Mouse (Mus musculus): ENCODE measurements at regions not wholly inside any gene's neighbourhood (a gene's known extent, or its start where the extent isn't known, plus 50 kb on each side); places are given as distances from the start of the nearest gene placed in this dataset.

DNA sequence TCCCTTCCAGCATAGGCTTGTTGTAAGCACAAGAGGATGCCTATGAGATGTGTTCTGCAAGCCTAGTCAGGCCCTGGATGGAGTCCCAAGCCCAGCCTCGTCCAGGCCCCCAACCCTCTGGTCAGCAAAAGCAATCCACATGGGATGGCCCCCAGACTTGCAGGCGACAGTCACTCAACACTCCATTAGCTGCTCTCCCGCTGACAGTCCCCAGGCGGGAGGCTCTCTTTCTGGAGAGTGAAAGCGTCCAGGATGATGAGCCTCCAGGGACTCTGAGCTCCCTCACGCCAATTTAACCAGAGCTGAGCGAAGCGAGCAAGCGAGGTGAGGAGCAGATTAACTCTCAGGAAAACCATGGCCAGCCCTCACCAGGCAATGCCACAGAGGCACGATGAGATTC, 132.7 kb upstream of the 1600014C23Rik start:
- DNase-seq, result peak; percentile 56

GRCm38 (mm10) chr17:45865944-45866343, 132.3 kb upstream of the 1600014C23Rik start:
- DNase-seq, result no peak

GRCm38 (mm10) chr17:45863471-45864205, 130.0 kb upstream of the 1600014C23Rik start:
- no peak for DNase-seq

DNA sequence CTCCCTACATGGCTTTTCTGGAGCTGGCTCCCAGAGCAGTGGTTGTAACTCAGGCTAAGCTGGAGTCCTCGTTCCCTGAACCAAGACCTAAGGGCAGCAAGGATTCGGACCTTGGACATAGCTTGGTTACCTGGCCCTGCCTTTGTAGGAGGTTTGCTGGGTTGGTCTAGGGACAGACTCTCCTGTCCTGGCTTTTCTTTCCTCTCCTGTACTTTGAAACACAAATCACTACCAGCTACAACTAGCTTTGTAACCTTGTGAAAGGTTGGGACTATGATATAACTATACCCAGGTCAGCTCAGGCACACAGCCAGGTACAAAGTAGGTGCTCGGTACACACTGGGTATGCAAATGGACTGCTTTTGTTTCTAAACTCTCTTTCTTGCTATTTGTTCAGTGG, 129.4 kb upstream of the 1600014C23Rik start:
- DNase-seq, result no peak

DNA sequence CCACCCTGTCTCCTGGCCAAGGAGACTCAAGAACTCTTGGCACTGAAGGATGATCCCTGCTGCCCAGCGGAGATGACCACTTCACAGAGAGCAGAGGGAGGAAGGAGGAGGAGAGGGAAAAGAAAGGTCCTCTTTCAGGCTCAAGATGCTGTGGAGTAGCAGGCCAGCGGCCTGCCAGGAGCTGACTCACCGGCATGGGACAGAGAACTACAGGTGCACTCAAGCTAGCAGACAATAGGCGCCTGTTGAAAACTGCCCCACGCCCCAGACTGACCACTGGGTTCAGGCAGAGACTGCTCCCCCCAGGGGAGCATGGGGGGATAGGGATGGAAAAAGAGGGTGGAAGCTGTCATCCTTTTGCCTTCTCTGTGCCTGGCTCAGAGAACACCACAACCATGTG, 125.8 kb upstream of the 1600014C23Rik start:
- no peak for DNase-seq

- no peak for DNase-seq
These were observed 120.4 kb upstream of the 1600014C23Rik start for GRCm38 (mm10) chr17:45853931-45854653.

DNA sequence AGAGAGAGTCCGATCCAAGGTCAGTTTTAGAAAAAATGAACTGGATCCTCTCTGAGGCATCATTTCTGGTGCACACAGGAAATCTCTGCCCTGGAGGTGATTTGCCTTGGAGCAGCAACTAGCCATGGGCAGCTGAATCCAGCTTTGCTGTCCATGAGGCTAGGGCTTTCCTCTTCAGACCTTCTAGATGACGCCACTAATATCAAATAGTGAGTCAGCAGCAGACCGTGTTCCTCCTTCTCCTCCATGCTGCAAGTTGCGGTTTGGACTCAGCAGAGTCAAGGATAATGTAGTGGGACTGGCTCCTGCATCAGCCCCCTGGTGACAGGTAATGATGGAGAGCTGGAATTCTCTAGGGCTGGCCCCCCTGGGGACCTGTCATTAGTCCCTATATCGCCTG, 118.8 kb upstream of the 1600014C23Rik start:
- DNase-seq, result no peak

DNA sequence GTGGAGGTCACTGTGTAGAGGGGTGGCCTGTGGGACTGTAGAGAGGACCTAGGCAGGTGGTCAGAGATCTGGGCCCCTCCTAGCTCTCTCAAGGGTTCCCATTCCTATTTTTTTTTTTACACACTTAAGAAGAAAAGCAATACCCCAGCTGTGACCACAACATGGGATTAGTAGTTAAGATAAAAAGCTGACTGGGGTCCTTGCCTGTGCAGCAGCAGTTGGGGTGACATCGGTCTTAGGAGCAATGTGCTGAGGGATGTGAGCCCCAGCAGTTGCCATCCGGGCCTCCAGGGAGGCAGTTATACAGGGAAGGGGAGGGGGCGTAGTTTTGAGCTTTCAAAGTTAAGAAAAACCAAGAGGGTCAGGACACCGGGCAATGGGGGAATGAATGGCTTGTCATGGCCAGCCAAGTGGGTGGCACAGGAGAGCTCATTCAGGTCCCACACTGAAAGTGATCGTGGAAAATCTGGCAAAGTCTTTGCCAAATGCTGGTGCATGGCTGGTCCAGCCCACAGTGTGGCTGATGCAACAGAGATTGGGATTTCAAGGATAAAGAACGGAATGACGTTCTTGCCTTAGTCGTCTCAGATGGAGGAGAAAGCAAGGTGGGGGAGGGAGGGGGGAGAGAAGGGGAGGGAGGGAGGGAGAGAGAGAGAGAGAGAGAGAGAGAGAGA, 118.2 kb upstream of the 1600014C23Rik start:
- no peak for DNase-seq

GRCm38 (mm10) chr17:45850976-45851375, 117.3 kb upstream of the 1600014C23Rik start:
- DNase-seq, result no peak

DNA sequence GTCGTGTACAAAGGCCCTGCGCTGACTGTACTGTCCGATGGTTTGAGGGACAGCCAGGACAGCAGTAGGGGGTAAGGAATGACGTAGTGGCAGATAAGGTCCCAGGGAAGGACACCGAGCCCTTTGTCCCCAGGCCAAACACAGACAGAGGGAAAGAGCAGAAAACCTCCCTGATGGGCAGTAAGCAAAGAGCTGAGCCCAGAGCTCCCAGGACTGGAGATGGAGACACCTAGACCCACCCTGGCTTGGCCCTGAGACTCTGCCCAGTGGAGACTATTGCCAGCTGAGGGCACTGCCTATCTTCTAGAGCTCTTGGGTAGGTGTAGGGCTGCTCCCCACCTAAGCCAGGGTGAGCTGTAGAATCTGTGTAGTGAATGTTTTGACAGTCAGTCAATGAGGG, 116.5 kb upstream of the 1600014C23Rik start:
- DNase-seq, result no peak

GRCm38 (mm10) chr17:45848605-45849004, 115.0 kb upstream of the 1600014C23Rik start:
- peak; percentile 77 for DNase-seq

DNA sequence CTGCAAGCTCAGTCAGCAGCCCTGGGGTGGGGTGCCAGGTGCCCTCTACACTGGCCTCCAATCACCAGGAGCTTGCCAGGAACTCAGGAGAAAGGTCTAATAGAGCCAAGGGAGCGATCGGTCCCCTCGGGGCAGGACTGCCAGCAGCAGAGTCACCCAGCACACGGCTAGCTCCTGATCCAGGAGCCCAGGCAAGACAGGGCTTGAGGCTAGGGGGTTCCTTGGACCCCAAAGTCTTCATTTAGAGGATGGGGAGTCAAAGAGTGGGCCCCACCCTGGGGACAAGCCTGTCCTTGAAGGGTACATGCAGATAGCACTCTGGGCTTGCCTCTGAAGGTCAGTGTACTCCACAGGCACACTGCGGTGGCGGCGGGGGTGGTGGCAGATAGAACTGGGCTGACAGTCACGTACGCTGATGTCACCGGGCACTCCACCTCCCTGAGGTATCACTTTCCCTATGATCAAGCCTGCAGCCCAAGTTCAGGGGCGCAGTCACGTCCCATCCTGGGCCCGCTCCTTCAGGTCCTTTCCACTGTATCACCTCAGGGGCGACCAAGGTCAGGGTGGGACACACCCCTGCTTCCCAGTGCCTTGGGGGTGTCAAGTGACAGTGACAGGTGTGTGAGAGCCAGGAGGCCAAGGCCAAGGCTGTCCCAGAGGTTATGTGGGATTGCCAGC, 114.2 kb upstream of the 1600014C23Rik start:
- peak; percentile 79 for DNase-seq

GRCm38 (mm10) chr17:45845832-45846231, 112.2 kb upstream of the 1600014C23Rik start:
- DNase-seq, result no peak

DNA sequence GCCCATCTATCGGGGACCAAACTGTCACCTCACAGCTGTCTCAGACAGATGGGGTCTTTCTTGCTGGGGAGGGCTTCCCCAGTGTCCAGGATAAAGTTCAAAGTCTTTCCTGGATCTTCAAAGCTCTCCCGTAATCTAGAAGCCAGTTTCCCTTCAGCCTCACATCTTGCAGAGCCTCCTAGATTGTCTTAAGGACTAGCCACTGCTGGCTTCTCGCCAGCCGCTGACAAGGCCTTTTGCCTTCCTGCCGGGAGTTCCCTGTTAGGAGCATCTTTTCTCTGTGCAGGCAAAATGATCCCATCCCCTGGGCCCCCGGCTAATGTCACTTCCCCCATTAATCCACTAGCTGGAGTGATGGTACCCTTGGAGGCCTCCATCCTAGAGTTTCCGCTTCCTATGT, 103.1 kb upstream of the 1600014C23Rik start:
- DNase-seq, result no peak

- DNase-seq, result no peak
These were observed 102.6 kb upstream of the 1600014C23Rik start for GRCm38 (mm10) chr17:45836253-45836652.

- DNase-seq, result no peak
These were observed 101.0 kb upstream of the 1600014C23Rik start for GRCm38 (mm10) chr17:45834518-45835071.

DNA sequence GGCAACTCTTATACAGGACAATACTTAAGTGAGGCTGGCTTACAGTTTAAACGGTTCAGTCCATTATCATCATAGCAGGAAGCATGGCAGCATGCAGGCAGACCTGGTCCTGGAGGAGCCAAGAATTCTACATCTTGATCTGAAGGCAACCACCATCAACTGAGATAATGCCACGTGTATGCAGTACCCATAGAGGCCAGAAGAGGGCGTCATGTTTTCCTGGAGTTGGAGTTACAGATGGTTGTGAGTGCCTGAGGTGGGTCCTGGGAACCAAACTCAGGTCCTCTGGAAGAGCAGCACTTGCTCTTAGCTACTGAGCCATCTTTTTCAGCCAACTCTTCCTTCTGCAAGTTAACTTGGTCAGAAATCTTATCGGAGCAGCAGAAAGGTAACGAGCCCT, 96.7 kb upstream of the 1600014C23Rik start:
- no peak for DNase-seq

DNA sequence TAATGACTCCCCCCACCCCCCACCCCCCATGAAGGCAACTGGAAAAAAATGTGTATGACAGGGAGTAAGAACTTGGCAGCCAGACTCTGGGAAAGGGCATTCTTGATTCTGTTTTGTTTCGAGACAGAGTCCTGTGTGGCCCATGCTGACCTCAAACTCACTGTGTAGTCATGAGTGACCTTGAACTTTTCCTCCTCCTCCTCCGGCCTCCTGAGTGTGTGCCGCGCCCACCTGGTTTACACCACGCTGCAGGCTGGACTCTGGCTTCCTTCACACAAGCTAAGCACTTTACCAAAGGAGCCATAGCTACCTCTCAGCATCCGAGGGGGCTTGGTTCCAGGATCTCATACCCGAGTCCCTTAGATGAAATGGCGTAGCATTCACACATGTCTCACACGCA, 95.9 kb upstream of the 1600014C23Rik start:
- no peak for DNase-seq

- DNase-seq, result no peak
These were observed 95.2 kb upstream of the 1600014C23Rik start for GRCm38 (mm10) chr17:45828843-45829242.

DNA sequence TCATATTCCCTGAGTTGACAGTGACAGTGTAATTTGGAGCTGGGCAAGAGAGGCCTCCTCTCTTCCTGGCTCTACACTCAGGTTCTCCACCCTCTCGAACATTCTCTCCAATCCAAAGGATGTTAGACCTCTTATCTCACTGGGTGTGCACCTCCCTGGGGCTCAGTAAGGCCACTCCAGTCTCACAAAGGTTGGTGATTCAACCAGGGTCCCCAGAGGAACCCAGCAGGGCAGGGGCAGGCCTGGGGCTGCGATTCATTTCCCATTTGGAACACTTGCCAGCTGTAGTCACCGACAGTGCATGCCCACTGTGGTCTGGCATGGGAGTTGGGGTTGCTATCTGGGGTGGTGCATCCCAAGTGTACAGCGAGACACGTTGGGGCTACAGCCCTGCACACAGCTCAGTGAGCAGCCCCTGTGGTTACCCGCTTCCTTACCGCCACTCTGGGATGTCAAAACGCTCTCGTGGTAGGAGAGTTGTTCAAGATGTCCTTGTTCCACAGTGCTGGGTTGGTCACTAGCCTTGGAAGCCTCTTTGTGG, 94.7 kb upstream of the 1600014C23Rik start:
- DNase-seq, result no peak

- no peak for DNase-seq
These were observed 91.3 kb upstream of the 1600014C23Rik start for GRCm38 (mm10) chr17:45824977-45825376.

DNA sequence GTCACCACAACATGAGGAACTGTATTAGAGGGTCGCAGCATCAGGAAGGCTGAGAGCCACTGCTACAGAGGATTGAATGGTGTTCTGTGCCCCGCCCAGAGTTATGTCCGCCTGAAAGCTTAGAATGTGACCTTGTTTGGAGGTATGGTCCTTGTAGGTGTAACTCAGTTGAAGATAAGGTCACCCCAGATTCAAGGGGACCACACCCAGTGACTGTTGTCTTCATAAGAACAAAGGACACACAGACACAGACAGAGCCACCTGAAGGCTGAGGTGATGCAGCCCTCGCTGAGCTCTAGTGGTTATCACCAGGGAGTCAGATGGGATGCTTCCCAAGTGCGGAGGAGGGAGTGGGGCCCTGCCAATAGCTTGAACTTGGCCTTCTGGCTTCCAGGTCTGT, 89.9 kb upstream of the 1600014C23Rik start:
- DNase-seq, result no peak
